Mouse (Mus musculus) granulocyte monocyte progenitor cell, adult 5-6 weeks (primary cell): ENCODE results near the gene Ntm. TPM values are rescaled to one million over a fixed set of nuclear protein-coding genes. Genes with fewer than 3 reads are reported as not detected.

ENCODE experiments used
- ATAC-seq: replicated peaks from 2 replicates; pipeline ENCODE4 v1.8.0; 2016; ENCODE audit warnings: mild to moderate bottlenecking, moderate TSS enrichment, inconsistent platforms; ENCODE audit not compliant: poor library complexity, severe bottlenecking
- total RNA-seq, 2 experiments: library from RNA; stranded (forward) in 1 of 2; stranded (reverse) in 1 of 2; fragments of 200-712, 200-1000 nt in 1 of 2; fragments of >200 nt in 1 of 2; fragmentation: Nextera tagmentation in 1 of 2; gene quantifications; 2 replicates each; pipeline ENCODE4 v1.2.3; 2014 to 2017

Gene Ntm
- total RNA-seq, 2 experiments from 2014 or later, result not detected

DNA sequence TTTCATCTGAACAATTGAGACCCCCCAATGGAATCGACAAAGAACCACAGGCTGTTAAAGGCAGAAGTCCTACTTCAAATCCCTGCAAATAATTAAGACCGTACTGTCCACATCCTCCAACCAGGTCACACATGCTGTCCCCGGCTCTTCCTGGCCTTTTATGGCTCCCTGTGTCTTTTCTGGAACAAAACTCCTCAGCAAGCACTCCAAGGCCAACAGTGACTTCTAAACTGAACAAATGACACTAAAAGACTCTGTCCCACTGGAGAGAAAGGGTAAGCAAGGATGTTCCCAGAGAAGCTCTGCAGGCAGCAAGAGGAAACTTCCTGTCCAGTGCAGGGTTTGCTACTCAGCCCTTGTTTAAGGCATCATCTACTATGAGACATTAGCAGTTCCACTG is 532.8 kb downstream of the Ntm start:
- ATAC-seq, result no peak

DNA sequence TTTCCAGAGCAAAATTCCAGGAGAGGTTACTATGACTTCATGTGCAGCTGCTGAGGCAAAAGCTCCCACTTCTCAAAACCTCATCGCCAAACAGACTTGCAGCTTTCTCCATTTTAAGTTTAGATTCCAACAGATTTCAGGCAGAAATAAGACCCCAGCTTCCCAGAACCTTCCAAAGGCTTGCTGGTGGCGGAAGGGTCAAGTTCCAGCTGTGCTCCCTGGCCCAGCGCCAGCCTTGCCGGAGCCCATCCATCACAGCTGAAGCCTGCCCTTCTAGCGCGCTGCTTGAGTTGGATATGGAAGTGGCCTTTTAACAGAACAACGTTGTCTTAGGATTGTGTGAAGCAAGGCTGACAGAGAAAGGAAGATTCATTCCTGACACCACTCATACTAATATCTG is 534.6 kb downstream of the Ntm start:
- ATAC-seq, result no peak

DNA sequence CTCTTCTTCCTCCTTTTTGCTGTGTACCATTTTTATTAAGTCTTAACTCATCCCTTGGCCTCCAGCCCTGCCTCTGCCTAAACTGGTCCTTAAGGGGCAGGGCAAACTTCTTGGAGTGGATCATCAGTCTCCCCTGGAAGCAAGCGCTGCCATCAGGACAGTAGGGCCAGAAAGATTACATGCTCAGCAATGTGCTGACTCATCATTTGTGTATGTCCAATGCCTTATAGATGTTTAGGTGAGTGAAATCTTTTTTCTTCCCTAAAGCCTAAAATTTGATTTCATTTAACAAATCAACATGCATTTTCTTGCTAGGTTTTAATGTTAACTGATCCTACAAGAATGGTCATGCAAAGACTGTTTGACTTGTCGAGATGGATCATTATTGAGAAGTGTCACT is 536.7 kb downstream of the Ntm start:
- no peak for ATAC-seq

DNA sequence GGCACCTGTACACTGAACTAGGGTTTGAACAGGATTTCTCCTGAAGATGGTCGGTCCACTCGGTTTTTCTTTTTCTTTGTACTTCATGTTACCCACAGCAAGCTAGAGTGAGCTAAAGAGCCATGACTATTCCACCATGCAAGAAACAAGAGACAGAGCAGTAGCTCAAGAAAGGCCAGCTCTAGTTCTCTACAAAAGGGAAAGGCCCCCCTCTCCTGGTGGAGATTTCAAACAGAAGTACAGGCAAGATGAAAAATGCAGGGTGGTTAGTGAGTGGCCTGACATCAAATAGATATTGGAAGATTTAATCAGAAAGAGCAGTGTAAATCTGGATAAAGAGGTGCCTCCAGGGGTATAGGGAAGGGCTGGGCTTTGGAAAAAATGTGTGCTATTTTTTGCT is 547.4 kb downstream of the Ntm start:
- ATAC-seq, result no peak

DNA sequence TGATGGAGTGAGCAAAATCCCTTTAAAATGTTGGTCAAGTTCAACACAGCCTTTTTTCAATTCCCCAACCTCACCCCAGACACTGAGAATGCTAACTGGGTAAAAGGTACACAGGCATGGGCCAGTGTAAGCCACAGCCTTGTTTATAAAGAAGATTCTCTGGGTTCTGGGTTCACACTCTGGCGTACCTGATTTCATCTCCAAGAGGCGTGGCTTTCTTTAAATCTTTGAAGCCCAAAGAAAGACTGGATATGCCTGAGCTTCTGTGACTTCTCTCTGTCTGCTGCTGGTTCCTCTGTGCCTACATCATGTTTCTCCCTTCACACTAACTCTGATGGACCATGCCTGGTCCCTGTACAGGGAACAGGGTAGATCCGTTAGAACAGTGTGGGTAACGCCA is 549.8 kb downstream of the Ntm start:
- no peak for ATAC-seq

DNA sequence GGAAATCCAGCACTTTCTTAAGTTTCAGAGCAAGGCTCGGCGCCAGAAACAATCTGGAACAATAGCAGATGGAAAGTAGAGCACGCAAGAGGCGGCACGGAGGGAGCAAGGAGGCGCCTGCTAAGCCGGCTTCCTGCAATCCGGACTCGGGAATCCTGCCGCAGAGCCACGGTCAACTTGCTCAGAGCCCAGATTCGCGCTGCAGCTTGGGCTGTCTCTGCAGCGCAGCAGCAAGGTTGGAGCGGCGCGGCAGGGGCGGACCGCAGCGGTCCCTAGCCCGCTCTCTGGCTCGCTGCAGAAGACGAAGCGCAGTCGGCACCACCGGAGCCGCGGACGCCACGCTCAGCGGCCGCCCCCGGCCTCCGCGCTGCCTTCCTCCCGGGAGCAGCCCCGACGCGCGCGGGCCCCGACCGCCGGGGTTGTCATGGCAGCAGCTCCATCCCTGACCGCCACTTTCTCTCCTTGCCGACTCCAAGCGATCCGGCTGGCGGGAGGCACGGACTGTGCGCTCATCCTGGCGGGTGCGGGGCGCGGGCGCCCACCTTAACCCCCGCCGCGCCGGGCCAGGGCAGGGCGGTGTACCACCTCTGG is 550.7 kb downstream of the Ntm start:
- ATAC-seq, result no peak; the same call in 1 of the 2 replicates

DNA sequence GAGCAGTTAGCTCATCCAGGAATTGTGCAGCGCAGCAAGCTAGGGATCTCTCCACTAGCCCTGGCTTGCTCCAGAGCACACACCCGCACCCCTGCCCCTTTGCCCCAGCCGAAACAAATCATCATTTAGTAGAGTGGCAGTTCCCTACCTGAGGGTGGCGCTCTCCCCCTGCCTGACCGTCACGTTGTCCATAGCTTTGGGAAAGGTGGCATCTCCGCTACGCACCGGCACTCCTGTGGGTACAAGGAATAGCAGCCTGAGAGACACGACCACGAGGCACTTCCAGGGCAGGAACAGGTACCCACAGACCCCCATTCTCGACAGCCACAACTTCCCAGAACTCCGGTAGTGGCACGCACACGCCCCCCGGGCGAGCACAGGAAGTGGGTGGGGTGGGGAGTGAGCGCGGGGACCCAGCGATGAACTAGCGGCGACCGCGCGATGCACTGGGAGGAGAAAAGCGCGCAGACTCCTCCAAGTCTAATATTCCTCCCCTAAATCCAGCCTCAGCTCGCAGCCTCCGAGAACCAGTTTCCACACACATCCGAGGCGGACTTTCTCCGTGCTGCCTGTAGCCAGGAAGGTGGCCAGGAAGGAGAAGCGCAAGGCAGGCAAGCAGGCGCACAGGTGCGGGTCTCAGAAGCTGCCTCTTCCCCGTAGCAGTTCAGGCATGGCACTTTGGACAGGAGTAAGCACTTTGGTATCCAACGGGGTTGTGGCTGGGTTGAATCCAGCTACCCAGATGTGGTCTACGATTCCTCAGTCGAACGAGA is 551.3 kb downstream of the Ntm start:
- no peak for ATAC-seq

DNA sequence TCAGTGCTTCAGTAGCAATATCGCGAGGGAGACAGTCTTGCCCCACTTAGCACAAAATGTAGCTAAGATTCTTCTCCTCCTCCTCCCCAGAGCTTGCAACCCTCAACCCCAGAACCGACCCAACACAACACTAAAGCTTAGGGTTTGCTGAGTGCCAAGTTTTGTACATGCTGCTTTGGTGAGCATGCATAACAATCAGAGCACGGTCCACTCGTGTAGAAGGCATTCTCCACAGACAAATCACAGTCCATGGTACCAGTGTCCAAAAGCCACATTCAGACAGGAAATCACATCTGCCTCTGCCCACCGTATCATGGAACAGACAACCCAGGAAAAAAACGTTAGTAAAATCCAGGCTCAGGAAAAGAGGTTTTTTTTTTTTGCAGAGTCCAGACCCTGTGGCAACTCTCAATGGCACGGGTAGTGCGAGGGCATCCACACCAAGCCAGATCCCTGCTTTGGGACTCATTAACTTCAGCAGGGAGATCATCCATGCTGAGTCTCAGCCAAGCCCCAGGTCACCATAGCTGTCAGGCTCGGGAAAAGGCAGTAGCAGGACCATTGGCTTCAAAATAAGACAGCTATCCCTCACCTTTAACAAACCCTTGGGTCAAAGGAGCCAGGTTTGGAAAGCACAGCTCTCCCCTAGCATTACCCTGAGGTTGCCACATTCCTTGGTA is 552.1 kb downstream of the Ntm start:
- no peak for ATAC-seq

DNA sequence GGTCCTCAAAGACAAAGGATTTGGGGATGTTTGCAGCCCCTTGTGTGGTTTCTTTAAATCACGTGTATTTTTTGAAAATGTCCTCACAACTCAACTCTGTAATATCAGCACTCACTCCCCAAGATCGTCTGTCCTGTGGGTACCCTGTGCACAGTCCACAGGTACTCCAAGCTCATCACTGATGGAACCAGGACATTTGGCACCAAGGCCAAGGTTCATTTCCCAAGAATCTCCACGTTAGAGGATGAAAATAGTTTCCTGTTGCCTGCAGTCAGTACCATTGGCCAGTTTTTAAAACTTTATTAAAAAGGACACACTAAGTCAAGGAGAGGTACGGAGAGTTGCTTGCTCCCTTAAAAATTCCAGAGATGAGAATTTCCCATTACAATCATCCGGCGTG is 552.7 kb downstream of the Ntm start:
- no peak for ATAC-seq

DNA sequence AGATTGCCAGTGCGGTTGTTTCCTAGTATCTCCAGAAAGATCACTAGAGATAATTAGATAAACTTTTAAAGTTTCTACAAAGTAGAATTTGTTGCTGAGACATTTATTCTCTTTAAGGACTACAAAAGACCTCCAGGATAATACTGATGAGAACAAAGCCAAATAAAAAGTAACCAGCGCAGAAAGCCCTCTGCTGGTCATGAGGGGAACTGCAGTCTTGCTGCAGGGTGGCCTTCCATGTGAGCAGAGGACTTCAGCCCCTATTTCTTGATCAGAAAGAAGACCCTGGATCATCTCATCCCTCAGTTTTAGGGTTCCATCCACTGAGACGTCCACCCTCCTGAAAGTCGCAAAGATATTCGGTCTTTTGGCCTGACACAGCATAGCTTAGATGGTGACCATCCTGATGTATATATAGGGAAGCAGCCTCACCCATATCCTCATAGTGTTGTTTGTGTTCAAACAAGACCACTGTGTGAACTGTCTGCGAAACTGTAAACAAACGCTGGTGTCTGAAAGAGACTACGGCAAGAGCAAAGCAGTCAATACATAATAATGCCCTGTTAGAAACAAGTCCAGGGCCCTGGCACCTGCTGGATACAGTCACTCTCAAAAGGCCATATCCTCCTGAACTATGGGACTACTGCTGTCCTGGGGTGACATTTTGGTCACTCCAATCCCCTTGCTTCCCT is 553.6 kb downstream of the Ntm start:
- ATAC-seq, result no peak

DNA sequence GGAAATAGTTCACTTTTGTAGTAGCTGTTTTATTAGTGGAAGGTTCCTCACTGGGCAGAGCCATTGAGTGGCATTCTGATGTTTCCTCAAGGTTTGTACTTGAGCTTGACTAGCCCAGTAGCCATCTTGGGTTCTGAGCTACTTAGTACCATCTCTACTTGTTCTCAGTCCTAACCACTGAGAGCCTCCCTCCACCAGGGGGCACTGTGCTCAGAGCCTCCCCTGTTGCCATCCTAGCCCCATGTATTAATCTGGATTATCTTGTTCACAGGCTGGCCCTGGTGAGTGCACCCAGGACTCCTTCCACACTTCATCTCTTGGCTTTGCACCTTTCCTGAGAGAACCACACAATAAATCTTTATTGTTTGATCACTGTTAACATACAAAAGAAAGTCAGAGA is 555.0 kb downstream of the Ntm start:
- peak; percentile 61 for ATAC-seq

DNA sequence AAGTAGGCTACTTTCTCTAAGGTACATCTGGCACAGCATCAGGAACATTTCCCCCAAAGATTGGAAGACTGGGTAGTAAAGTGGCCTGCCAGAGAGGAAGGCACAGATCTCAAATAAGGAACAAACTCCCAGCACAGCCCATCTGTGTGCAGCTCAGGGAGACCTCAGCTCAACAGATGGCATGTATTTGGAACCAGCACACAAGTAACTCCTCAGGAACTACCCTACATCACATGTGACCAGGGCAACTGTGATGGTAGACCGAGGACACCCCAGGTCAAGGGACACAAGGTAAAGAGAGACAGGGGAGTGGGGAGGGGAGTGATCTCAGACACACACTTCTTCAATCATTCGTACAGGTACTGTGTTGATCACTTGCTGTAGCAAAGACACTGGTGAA is 556.0 kb downstream of the Ntm start:
- ATAC-seq, result no peak

DNA sequence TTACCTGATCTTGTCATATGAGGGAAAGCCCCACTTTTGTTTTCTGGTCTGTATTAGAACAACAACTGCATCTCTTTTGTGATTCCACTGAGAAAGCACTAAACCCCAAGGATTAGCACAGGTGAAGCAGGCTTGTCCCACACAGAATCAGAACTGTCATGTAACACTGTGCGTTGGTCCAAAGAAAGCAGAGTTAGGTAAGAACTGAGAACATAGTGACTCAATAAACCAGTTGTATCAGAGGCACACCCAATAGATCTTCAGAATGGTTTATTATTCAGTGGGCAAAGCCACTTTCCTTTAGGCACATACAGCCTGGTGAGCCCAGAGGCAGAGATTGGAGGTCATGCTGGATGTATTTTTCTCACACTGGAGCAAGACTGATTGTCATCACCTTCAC is 556.9 kb downstream of the Ntm start:
- no peak for ATAC-seq

DNA sequence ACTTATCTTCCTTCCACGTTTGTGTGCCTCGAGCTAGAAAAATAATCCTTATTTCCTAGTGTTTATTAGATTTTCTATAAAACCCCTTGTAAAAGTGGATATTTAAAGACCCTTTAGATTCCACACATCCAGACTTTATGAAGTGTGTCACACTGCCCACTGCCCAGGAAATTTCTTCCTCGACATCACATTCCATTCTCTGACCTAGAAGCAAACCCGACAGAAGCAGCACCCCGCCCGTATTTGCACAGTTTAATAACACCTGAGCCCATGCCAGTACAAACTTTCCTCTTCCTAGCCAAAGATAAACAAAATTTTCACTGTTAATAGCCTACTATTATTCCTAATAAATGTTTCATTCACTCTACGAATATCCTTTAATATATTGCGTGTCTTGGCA is 562.8 kb downstream of the Ntm start:
- no peak for ATAC-seq

DNA sequence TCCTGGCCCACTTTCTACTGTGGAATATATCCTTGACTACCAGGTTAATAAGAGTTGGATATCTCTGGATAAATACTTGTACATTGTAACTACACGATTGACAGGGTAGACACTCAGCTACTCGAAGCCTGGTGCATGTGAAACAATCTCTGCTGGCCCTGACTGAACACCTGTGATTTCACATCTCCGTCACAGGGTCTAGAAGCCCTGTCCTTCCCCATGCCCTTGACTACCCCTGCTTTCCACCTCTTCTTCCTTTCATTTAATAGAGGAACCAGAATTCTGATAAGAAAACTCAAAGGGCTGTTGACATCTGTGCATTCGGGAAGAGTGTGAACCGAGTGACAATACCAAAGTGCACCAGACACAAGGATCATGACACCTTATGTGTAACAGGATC is 566.8 kb downstream of the Ntm start:
- ATAC-seq, result no peak

DNA sequence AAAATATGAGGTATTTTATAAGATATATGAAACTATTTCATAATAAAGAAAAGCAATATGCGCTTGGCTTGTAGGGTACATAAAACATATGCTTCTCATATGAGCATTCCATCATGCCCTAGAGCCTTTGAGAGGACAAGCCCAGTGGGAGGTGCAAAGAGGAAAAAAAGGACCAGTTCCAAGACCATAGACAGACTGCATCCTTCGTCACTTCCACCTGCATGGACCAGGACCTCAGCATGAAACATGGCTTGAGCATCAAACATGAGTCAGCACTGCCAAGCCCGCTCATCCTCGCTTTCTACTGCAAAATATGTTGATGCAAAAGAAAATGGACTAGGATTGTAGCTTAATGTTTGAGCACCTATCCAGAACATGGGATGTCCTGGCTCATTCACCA is 569.8 kb downstream of the Ntm start:
- no peak for ATAC-seq

DNA sequence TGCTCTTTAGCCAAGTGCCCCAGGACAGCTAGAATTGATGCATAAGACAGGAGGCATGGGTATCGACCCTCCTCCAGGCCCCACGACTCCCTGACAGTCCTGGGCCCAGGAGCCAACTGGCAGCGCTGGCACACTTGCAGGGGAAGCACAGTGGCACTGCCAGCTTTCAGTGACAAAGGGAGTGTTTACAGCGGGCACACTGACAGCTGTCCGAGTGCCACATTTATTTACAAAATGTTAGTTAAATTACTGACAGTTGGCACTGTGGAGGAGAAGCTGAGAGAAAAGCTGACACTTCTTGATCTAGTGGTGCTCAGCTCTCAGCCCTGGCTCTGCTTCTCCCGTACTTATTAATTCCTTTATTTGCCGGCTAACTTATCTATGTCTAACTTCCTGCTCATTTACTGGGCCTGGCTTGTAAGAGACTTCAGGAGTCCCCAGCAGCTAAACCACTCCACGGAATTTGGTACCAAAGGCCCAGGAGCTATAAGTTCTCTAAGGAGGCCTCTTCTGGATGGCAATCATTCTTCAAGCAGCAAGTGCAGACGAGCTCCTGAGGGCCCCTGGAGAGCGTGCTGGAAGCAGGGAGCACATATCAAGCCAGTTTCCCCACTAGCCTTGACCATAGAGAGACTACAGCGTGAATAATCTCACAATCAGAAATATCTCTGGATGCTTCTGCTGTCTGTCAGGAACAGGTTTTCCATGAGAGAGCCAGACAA is 572.0 kb downstream of the Ntm start:
- ATAC-seq, result no peak

DNA sequence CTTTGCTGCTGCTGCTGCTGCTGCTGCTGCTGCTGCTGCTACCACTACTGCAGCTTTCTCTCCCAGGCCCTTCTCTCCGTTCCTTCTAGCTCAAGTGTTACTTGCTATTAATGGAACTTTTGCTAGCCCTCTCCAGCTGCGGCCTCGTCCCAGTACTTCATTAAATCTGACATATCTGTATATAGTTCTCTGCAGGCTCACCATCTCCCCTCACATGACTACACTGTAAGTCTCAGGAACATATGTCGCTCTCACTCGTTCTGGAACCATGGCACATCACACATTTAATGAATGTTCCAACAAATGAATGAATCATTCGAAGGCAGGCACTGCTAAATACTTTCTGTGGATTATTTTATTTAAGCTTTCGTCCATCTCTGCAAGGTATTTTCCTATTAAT is 573.7 kb downstream of the Ntm start:
- no peak for ATAC-seq

DNA sequence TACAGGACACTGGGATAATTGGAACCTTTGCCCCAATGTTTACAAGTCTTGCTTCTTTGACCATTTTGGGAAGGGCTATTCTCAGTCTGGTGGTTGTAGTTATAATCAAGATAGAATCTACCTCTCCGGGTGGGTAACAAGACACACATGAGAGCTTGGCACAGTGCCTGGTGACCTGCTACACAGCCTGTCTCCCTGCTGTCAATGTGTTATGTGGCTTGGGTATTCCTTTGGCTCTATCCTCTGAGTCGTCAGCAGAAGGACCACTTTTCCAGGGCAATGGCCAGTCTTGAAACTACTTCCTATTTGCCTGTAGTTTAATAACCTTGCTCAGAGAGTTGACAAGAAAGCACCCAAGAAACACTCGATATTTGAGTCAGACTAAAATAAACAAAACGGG is 575.8 kb downstream of the Ntm start:
- ATAC-seq, result no peak

DNA sequence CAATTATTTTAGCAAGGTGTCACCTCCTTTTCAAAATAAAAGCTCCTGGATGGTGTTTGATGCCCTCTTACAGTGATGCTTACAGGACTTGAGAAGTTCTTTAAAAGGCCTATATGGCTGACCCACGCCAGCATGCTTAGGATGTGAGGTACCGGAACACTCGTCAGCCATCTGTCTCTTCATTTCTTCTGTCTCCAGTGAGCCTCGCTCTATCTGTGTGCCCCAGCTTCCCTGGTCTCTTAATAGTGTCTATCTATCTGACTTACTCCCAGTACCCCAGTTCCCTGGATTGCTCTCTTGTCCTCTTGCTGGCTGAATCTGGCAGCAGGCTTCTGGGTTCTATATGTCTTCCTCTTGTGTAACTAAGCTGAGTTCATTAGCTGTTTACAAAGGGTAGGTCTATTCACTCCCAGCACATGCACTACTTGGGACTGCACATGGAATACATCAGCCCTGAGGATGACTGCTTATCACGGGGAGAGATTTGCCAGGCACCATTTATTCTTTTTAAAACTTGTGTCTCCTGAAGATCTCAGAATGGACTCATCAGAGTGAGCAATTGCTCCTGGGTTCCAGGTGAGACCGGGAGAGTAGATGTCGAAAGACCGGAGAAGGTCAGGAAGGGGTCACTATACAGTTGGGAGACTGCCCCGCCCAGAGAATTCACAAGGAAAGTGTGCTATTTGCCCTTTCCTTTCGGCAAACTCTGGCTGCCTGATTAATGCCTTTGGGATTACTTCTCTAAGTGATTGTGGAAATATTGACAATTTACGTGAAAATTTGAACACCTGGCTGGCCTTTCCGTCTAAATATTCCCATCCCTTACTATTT is 585.6 kb downstream of the Ntm start:
- ATAC-seq, result no peak
